Mouse (Mus musculus) ES-E14 (cell line): ENCODE measurements around the gene Rad51b.

ENCODE experiments used
- MAFK ChIP-seq: IDR thresholded peaks from 2 replicates; pipeline ENCODE4 v1.6.1; 2014; ENCODE audit warnings: mild to moderate bottlenecking, low read depth, low read length, inconsistent platforms; ENCODE audit not compliant: insufficient read depth
- ZC3H11A ChIP-seq: IDR thresholded peaks from 2 replicates; pipeline ENCODE4 v1.6.1; 2012; ENCODE audit warnings: low read depth, mild to moderate bottlenecking, inconsistent platforms, low read length, borderline replicate concordance
- ZNF384 ChIP-seq: IDR thresholded peaks from 2 replicates; pipeline ENCODE4 v1.6.1; 2012; ENCODE audit warnings: low read depth, low read length, inconsistent platforms

GRCm38 (mm10) chr12:79857704-79858103 is 560.6 kb downstream of the Rad51b start:
- TF ChIP-seq ZNF384 (no peak), ZC3H11A (no peak), MAFK (no peak)
